Mouse (Mus musculus) olfactory bulb, adult 2 months (tissue): ENCODE data around the gene Mrpl17. TPM values are rescaled to one million over a fixed set of nuclear protein-coding genes. Genes with fewer than 3 reads are reported as not detected.

ENCODE experiments used
- H3K27ac ChIP-seq: fragments of 200-500 bp; 2 replicates; pipeline ENCODE4 v1.5.1; 2012; ENCODE audit warnings: low read depth, low read length; ENCODE audit not compliant: insufficient read depth
- H3K4me1 ChIP-seq: fragments of 200-500 bp; 2 replicates; pipeline ENCODE4 v1.6.1; 2012; ENCODE audit warnings: low read length; ENCODE audit not compliant: control insufficient read depth, insufficient read depth
- H3K4me3 ChIP-seq: fragments of 200-500 bp; 2 replicates; pipeline ENCODE4 v1.5.1; 2012; ENCODE audit warnings: mild to moderate bottlenecking, low read depth, low read length, moderate library complexity; ENCODE audit not compliant: insufficient read depth
- CTCF ChIP-seq: fragments of 200-500 bp; IDR thresholded peaks from 2 replicates; pipeline ENCODE4 v1.5.1; 2012; ENCODE audit warnings: low read depth, mild to moderate bottlenecking, low read length, moderate library complexity; ENCODE audit not compliant: insufficient read depth
- POLR2A ChIP-seq: fragments of 200-500 bp; IDR thresholded peaks from 2 replicates; pipeline ENCODE4 v1.6.1; 2012; ENCODE audit warnings: mild to moderate bottlenecking, low read depth, low read length, moderate library complexity; ENCODE audit not compliant: insufficient read depth
- WGBS: fragments of 180-500 bp; shearing (Covaris S2); methylation state at CpG from one replicate; pipeline ENCODE4 v1.1.7; 2018; 5-methylcytosine and 5-hydroxymethylcytosine counted together
- polyA plus RNA-seq: library from polyadenylated mRNA; stranded (reverse); fragments of >200 nt; gene quantifications from 2 replicates; pipeline ENCODE4 v1.2.4, GENCODE M21; 2012; ENCODE audit warnings: low replicate concordance; ENCODE audit not compliant: missing spikeins, insufficient read depth, insufficient read length

Gene Mrpl17
- polyA plus RNA-seq, 1 experiment, result not detected

DNA sequence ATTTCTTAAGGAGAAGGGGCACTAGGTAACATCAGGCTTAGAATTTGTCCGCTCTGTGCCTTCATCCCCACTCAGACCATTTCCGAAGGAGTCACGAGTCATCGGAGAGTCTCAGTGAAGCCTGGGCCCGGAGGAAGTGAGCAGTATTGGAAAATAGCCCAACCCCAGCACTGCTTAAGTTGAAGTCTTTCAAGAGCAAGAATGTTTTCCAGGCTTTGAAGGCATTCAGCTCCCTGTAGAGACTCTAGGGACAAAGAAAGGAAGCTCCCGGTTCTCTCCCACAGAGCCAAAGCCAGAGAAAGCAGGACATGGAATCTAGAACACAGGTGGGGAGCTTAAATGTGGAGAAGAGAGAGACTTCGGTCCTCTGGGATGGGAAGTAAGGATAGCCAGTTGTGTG, 17.2 kb downstream of the Mrpl17 start:
- Histone ChIP-seq H3K27ac (no peak overlapping the region), H3K4me1 (no peaks in the 10 kb centered on the region), H3K4me3 (no peak overlapping the region)
- 64% methylated on average over 7 of the region's 7 CpGs for WGBS
- no peak for TF ChIP-seq POLR2A
- TF ChIP-seq CTCF, result no peak

GRCm38 (mm10) chr7:105791147-105791546, 19.8 kb downstream of the Mrpl17 start:
- H3K27ac ChIP-seq, result no peak overlapping the region
- WGBS, result 85% methylated on average over 1 of the region's 1 CpGs
- H3K4me1 ChIP-seq, result peaks cover 7% of the 10 kb centered on the region
- TF ChIP-seq CTCF, result no peak
- no peak for TF ChIP-seq POLR2A
- no peak overlapping the region for H3K4me3 ChIP-seq

DNA sequence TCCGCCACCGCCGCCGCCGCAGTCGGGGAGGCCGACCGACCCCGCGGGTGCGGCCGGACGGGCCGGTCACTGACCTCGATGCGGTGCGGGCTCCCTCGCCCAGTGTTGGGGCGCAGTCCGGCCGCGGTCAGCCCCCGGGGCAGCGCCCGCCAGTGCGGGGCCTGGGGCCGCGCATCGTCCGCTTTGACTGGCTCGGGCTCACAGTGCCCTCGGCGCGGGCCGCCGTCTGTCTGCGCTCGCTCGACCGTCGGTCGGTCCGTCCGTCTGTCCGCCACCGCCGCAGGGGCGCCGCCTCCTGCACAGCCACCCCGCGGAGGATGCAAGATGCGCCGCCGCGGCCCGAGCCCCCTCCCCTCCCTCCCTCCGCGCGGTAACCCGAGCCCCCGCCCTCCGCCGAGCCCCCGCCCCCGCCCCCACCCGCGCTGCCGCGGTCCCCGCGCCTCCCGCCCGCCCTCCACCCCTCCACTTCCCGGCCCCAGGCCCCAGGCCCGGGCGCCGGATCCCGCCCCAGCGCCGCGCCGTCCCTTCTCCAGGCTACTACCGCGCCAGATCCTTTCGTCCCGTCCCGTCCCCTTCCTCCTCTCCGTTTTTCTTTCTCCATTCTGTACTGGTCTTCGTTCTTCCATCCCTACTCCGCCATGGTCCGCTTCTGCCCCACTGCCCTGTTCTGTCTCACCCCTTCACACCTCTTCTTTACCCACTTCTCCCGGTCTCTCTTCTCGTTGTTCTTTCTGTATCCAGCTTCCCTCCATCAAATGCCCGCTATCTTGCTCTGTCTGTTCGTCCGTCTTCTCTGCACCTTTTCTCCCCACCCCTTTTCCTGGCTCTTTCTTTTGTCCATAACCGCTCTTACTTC, 23.4 kb downstream of the Mrpl17 start, which contains the start of gene Dchs1:
TSS of gene Dchs1 (minus strand) at position 370 of the 856 bp plus-strand sequence.
- Histone ChIP-seq H3K27ac (peak within 1 kb of the TSS; percentile 52), H3K4me1 (peaks cover 7% of the 10 kb centered on the region), H3K4me3 (peak within 1 kb of the TSS; percentile 94)
- no peak for TF ChIP-seq POLR2A
- TF ChIP-seq CTCF, result no peak
- 1% methylated on average over 80 of the region's 97 CpGs for WGBS

GRCm38 (mm10) chr7:105786506-105787284, 24.2 kb downstream of the Mrpl17 start:
- H3K27ac ChIP-seq, result peak overlapping the region; percentile 52
- peaks cover 7% of the 10 kb centered on the region for H3K4me1 ChIP-seq
- TF ChIP-seq CTCF (no peak), POLR2A (no peak)
- peak overlapping the region; percentile 94 for H3K4me3 ChIP-seq
- WGBS, result 7% methylated on average over 17 of the region's 20 CpGs

DNA sequence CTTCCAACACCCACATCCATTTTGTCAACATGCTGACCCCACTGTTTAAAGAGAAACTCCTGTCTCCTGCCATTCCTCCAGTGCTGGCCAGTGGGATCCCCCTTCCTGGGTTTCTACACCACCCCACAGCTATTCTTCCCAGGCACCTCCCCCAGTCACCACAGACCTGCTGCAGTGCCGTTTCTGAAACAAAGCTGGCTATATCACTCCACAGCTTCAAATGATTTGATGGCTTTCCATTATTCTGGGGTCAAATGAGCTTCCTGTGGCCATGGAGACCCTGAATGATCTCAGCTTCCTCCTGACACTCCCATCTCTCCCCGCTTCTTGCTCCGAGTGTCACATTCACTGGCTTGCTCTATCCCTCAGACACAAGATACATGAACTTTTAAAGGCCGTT, 26.3 kb downstream of the Mrpl17 start:
- Histone ChIP-seq H3K4me1 (peaks cover 7% of the 10 kb centered on the region), H3K4me3 (no peak overlapping the region), H3K27ac (no peak overlapping the region)
- no peak for TF ChIP-seq POLR2A
- no peak for TF ChIP-seq CTCF
- WGBS, result 26% methylated on average over 4 of the region's 4 CpGs

GRCm38 (mm10) chr7:105783861-105784260, 27.0 kb downstream of the Mrpl17 start:
- Histone ChIP-seq H3K27ac (no peak overlapping the region), H3K4me3 (no peak overlapping the region), H3K4me1 (peaks cover 12% of the 10 kb centered on the region)
- TF ChIP-seq CTCF, result no peak
- TF ChIP-seq POLR2A, result no peak
- WGBS, result 38% methylated on average over 4 of the region's 4 CpGs

GRCm38 (mm10) chr7:105778553-105779265, 32.2 kb downstream of the Mrpl17 start:
- TF ChIP-seq CTCF, result no peak
- TF ChIP-seq POLR2A, result no peak
- H3K27ac ChIP-seq, result no peak overlapping the region
- H3K4me3 ChIP-seq, result no peak overlapping the region
- WGBS, result 14% methylated on average over 4 of the region's 4 CpGs
- peaks cover 22% of the 10 kb centered on the region for H3K4me1 ChIP-seq

DNA sequence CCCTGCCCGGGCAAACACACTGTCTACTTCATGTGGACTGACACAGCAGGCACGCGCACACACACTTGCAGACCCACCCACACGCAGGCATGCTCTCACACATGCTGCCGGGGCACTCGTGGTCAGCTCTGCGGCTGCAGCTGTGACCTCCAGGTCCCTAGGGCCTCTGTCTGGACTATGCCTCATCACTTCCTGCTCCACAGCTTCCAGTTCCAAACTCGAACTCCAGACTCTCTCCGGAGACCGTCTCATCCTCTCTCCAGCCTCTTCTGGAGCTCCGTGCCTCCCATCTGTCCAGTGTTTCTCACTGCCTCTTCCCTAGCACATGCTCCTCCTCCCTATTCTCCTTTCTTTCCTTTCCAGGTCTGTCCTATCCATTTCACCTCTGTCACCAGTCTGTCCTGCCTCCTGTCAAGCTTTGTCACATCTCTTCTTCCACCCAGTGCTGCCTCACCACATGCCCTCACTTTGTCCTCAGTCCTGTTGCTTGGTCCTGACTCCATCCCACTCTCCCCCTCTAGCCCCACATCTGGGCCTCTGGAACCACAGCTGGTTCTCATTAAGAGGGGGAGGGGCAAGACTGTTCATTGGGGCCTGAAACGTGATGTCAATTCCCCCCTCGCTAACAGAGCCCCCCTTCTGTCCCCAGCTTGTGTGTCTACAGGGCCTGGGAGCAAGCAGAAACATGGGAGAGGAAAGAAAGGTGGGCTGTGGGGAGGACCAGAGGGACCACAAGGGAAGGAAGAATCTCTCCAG, 32.9 kb downstream of the Mrpl17 start:
- Histone ChIP-seq H3K4me1 (peaks cover 25% of the 10 kb centered on the region), H3K4me3 (no peak overlapping the region), H3K27ac (no peak overlapping the region)
- TF ChIP-seq POLR2A (no peak), CTCF (no peak)
- WGBS, result 53% methylated on average over 13 of the region's 13 CpGs
